Mouse (Mus musculus) erythroblast, embryonic 14.5 days (primary cell): ENCODE results near the gene H2-Ke6. TPM values are rescaled to one million over a fixed set of nuclear protein-coding genes. Genes with fewer than 3 reads are reported as not detected.

ENCODE experiments used
- H3K27me3 ChIP-seq: 2 replicates; pipeline ENCODE4 v1.6.1; 2012; ENCODE audit warnings: inconsistent platforms; ENCODE audit not compliant: control insufficient read depth
- H3K36me3 ChIP-seq: 2 replicates; pipeline ENCODE4 v1.6.1; 2012; ENCODE audit warnings: mild to moderate bottlenecking, inconsistent platforms; ENCODE audit not compliant: control insufficient read depth
- H3K4me1 ChIP-seq: 2 replicates; pipeline ENCODE4 v1.6.1; 2012; ENCODE audit warnings: inconsistent platforms; ENCODE audit not compliant: control insufficient read depth
- H3K4me3 ChIP-seq: replicated peaks from 2 replicates; pipeline ENCODE3; 2012; ENCODE audit warnings: moderate library complexity, mild to moderate bottlenecking, inconsistent platforms
- H3K9me3 ChIP-seq: 2 replicates; pipeline ENCODE4 v1.6.1; 2012; ENCODE audit warnings: low read length, inconsistent platforms, mixed read lengths; ENCODE audit not compliant: control insufficient read depth
- GATA1 ChIP-seq: IDR thresholded peaks from 2 replicates; pipeline ENCODE4 v1.6.1; 2012; ENCODE audit warnings: low read length, inconsistent platforms, mixed read lengths
- TAL1 ChIP-seq: IDR thresholded peaks from 3 replicates; pipeline ENCODE4 v1.6.1; 2012; ENCODE audit warnings: low read length, inconsistent platforms, mixed read lengths
- polyA plus RNA-seq: library from polyadenylated mRNA; stranded (reverse); fragments of >175 nt; gene quantifications from 2 replicates; pipeline ENCODE4 v1.2.3, GENCODE M21; 2012

H2-Ke6 gene
- polyA plus RNA-seq, 1 experiment: 1.4 TPM

DNA sequence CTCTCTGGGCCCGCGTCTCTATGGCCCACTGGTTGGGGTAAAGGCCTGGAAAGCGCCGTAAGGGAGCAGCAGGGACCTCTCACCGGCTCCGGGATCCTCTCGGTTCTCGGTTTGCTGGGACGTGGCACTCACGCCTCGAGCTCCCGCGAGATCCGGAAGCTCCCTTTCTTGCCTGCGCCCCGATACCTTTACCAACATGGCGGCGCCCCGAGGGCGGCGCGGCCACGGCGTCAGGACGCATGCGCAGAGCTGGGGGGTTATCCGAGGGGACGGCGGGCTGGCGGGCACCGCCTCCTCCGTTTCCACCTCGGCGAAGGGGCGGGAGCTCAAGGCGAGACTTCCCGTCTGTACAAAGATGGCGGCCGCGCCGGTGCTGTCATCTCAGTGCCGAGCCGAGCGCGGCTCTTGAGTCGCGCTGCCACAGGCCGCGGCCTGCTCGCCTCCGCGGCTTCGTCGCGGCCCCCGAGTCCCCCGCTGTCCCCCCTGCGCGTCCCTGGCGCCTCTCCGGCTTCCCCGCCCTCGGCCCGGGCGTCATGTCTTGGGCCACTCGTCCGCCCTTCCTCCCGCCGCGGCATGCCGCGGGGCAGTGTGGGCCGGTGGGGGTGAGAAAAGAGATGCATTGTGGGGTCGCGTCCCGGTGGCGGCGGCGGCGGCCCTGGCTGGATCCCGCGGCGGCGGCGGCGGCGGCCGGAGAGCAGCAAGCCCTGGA lies 3.8 kb upstream of the H2-Ke6 start, which contains the start of the genes Slc39a7 and Rxrb:
Gene Slc39a7 (minus strand): TSS at position 218 of the 709 bp plus-strand sequence.
Gene Rxrb (plus strand): TSS at position 348 of the 709 bp plus-strand sequence.
- TF ChIP-seq TAL1 (no peak), GATA1 (no peak)
- Histone ChIP-seq H3K27me3 (no peaks in the 10 kb centered on the region), H3K4me3 (peak within 1 kb of the TSS; percentile 91), H3K4me1 (peaks cover 67% of the 10 kb centered on the region), H3K36me3 (peaks cover 60% of the 10 kb centered on the region), H3K9me3 (no peaks in the 10 kb centered on the region)

DNA sequence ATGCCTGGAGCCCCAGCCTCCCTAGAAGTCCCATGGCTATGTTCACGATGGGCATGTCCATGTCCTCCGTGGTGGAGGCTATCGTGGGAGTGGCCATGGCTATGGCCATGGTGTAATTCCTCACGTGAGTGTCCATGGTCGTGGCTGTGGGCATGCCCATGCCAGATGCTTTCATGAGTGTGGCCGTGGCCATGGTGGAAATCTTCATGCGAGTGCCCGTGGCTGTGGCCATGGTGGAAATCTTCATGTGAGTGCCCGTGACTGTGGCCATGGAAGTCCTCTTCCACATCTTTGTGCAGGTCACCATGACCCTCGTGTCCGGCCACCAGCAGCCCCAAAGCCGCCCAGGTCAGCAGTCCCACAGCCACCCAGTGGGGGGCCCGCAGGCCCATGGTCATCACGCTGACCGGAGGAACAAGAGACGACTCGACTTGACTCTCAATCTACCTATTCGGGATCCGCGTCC lies 3.0 kb upstream of the H2-Ke6 start:
- Histone ChIP-seq H3K4me3 (peak overlapping the region; percentile 91), H3K36me3 (peaks cover 53% of the 10 kb centered on the region), H3K4me1 (peaks cover 74% of the 10 kb centered on the region), H3K9me3 (no peaks in the 10 kb centered on the region), H3K27me3 (no peaks in the 10 kb centered on the region)
- TF ChIP-seq GATA1: no peak
- no peak for TF ChIP-seq TAL1

DNA sequence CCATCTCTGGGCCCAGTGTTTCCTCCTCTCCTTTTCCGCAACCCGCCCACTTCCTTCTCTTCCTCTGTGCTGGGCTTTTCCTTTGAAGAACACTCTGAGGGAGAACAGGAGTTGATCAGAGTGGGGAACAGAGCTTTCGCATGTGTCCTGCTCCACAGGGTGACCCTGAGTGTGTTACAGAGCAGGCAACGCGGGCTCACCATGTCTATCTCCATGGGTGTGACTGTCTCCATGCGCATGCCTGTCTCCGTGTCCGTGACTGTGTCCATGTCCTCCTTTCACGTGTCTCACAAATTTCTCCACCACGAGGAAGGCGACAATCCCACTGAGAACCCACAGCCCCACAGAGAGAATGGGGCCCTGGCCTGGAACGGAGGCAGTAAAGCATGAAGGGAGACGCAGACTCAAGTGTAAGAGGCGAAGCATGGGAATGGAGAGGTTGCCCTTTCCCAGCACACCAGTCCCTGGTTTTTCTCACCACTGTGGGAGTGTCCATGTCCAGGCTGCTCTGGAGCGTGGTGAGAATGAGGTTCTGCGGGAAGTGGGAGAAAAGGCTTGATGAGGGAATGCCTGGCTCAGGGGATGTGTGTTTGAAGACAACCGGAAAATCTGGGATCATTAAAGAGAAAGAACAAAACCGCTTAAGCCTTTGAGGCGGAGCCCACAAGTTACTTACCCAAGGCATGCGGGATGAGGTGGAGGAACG lies 2.2 kb upstream of the H2-Ke6 start:
- Histone ChIP-seq H3K9me3 (no peaks in the 10 kb centered on the region), H3K36me3 (peaks cover 45% of the 10 kb centered on the region), H3K4me3 (peak overlapping the region; percentile 91), H3K27me3 (no peaks in the 10 kb centered on the region), H3K4me1 (peaks cover 82% of the 10 kb centered on the region)
- TF ChIP-seq GATA1 (no peak), TAL1 (no peak)

DNA sequence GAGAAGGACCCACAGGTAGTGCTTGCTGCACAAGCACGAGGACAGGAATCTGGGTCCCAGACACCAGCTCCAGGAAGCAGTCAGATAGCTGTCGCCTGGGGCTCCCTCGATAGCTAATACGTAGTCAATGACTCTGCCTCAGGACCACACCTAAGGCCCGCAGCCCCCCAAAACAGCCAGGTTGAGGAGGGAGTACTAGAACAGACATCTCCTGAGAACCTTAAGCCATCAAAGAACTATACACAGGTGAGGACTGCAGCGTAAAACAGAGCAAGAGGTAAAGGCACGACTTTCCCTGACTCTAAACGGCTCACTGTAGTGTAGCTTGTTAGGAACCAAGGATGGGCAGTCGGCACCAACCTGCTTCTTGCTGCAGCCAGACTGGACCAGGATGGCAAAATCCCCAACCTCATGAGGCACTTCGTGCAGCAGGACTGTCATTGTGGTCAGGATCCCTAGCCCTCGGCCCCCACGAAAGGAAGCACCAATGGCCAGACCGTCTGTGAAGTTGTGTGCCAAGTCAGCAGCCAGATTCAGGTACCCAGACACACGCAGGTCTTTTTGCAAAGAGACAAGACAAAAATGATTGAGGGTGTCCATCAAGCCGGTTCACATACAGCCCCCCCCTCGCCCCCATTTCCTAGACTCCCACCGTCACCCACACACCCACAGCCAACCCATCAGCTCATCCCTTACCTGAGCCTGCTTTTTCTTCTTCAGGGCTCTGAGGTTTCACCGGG lies 1.5 kb upstream of the H2-Ke6 start:
- no peak for TF ChIP-seq GATA1
- no peak for TF ChIP-seq TAL1
- peak overlapping the region; percentile 91 for H3K4me3 ChIP-seq
- peaks cover 90% of the 10 kb centered on the region for H3K4me1 ChIP-seq

DNA sequence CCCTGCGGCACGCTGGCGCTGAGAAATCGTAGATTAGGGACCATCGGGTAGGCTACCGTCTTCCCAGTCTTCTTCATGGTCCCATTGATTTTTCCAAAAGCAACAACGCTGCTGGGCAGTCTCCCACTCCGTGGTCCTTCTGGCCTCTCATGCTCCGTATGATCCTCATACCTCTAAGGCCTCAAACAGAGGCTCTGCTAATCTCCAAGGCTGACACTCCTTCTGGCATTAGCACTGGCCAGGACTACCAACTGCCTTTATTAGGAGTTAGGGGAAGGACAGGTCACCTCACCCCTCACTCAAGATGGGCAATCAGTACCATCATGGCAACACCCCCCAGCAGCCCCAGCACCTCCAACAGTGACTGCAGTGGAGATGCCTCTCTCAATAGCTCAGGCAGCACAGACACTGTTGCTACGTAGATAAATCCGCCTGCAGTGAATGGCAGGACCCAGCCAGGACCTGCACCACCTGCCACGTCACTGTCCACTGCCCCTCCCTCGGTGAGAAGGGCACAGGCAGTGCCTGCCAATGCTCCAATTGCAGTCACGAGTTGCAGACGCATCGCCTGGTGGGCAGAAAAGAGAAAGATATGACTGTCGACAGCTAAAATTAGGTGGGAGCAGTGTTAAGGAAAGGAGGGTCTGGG lies 765 bp upstream of the H2-Ke6 start:
- H3K4me3 ChIP-seq: peak overlapping the region; percentile 84
- no peaks in the 10 kb centered on the region for H3K27me3 ChIP-seq
- peaks cover 35% of the 10 kb centered on the region for H3K36me3 ChIP-seq
- TF ChIP-seq GATA1: no peak
- TF ChIP-seq TAL1: no peak
- H3K4me1 ChIP-seq: peaks cover 90% of the 10 kb centered on the region
- no peaks in the 10 kb centered on the region for H3K9me3 ChIP-seq

More for the DNA sequence above, 1.5 kb upstream of the H2-Ke6 start:
- Histone ChIP-seq H3K27me3 (no peaks in the 10 kb centered on the region), H3K36me3 (peaks cover 41% of the 10 kb centered on the region), H3K9me3 (no peaks in the 10 kb centered on the region)

DNA sequence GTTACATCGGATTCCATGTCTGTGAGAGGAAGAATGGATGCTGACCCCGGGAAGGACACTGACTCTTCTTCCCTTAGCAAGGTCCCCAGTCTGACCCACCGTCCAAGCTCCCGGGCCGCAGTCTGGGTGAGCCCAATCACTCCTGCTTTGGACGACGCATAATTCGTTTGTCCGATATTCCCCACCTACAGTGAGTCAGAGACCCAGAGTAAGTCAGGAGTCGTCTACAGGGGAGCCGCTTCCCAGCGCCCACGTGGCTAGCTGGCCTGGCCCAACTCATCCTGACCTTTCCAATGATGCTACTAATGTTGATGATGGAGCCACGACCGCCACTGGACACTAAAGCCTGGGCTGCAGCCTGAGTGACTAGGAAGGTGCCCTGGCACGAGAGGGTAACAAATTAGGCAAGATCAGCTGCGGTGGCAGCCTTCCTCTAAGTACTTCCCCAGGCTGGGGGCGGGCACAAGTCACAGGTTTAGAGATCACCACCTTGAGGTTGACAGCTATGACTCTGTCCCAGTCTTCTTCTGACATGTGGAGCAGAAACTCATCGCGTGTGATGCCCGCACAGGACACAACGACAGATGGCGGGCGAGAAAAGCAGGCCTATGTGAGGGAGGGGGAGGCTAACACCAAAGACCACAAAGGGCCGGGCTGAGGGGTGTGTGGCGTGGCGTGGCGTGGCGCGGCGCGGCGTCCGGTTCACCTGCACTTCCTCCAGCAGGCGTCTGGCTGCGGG lies 774 bp downstream of the H2-Ke6 start:
- TF ChIP-seq GATA1 (no peak), TAL1 (no peak)
- Histone ChIP-seq H3K27me3 (no peaks in the 10 kb centered on the region), H3K36me3 (peaks cover 43% of the 10 kb centered on the region), H3K9me3 (peaks cover 13% of the 10 kb centered on the region), H3K4me1 (peaks cover 79% of the 10 kb centered on the region), H3K4me3 (peak overlapping the region; percentile 84)

DNA sequence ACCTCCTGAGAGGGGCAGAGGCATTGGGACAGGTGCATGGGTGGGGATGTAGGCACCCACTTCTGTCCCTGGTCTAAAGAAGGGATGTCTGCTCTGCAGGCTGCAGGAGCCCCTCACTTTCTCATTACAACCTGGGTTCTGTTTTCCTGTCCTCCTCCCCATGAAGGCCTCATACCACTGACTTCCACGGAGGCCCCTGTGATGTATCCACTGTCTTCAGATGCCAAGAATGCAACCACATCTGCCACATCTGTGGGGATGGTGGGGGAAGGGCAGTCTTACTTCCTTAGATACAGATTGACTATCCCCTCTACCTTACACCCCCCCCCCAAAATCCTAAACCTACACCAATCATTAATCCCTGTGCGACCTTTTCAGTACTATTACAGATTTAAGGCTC lies 1.6 kb downstream of the H2-Ke6 start:
- TF ChIP-seq GATA1 (no peak), TAL1 (no peak)
- Histone ChIP-seq H3K36me3 (peaks cover 51% of the 10 kb centered on the region), H3K27me3 (no peaks in the 10 kb centered on the region), H3K9me3 (peaks cover 20% of the 10 kb centered on the region), H3K4me3 (peak overlapping the region; percentile 1), H3K4me1 (peaks cover 79% of the 10 kb centered on the region)

DNA sequence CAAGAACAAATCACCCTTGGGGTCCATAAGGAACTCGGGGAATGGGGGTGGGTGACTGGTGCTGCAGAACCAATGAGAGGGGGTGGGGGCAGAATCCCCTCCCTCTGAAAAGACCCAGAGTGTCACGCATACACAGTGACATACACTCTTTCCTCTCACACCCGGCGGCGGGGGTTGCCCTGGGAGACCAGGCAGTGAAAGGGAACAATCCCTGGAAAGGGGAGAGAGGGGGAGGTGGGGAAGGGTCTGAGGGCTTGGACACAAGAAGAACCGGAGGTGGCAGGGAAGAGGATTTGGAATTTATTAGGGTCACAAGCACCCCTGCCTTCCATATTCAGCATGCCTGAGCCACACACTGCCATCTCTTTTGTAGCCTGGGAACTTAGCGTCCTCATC lies 2.1 kb downstream of the H2-Ke6 start:
- H3K27me3 ChIP-seq: no peaks in the 10 kb centered on the region
- H3K4me3 ChIP-seq: peak overlapping the region; percentile 91
- TF ChIP-seq GATA1: no peak
- no peak for TF ChIP-seq TAL1
- H3K36me3 ChIP-seq: peaks cover 54% of the 10 kb centered on the region
- peaks cover 74% of the 10 kb centered on the region for H3K4me1 ChIP-seq
- peaks cover 25% of the 10 kb centered on the region for H3K9me3 ChIP-seq
